Mouse (Mus musculus): ENCODE measurements at regions not wholly inside any gene's neighbourhood (a gene's known extent, or its start where the extent isn't known, plus 50 kb on each side); places are given as distances from the start of the nearest gene placed in this dataset.

DNA sequence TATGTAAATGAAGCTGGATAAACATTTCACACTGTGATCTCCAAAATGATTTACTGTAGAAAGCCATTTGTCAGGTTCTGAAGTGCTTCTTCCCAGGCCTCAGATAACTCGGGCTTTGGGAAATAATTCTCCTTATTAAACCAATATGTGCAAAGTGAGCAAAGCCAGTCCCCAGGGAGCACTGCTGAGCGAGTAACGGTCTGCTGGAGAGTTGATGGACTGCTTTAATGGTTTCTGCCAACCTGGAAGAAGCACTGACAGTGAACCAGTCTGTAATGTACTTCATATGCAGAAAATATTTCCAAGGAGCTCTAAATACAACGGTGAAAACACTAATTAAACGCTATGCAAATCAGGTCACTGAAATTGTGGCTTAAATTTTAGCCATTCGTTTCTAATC lies 118.1 kb upstream of the Sema3a start:
- TF ChIP-seq CTCF (IDR thresholded peaks at IDR 0.05), result no peak
- TF ChIP-seq POLR2A (IDR thresholded peaks at IDR 0.05; ENCODE audit: insufficient read depth, low read depth, low read length), result no peak

All from heart, adult 2 months (tissue).